Mouse (Mus musculus): Measurements from ENCODE around the gene Sertad1.
"Not testable (repeated sequence)": the region's sequence is repeated elsewhere in the genome, so short reads cannot be mapped to it uniquely, and the experiment has no call there.

Gene Sertad1

GRCm38 (mm10) chr7:27493450-27493849 is 6.7 kb downstream of the Sertad1 start:
- no peak for ATAC-seq (ENCODE audit: insufficient number of reproducible peaks, low FRiP score, low TSS enrichment)

DNA sequence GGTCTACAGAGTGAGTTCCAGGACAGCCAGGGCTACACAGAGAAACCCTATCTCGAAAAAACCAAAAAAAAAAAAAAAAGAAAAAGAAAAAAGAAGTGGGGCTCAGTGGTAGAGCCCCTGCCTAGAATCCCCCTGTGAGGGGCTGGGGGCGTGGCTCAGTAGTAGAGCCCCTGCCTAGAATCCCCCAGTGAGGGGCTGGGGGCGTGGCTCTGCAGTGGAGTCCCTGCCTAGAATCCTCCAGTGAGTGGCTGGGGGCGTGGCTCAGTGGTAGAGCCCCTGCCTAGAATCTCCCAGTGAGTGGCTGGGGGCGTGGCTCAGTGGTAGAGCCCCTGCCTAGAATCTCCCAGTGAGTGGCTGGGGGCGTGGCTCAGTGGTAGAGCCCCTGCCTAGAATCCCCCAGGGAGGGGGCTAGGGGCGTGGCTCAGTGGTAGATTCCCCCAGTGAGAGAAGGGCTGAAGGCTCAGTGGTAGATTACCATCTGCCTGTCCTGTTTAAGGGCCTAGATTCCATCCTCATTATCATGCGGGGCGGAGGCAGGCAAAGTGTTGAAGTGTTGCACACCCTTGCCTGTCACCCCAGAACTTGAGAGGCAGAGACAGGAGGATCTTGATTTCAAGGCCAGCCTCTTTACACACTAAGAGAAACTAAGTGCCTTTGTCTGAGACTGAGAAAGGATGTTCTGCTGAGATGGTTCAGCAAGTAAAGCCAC is 8.1 kb downstream of the Sertad1 start:
- ATAC-seq (ENCODE audit: insufficient number of reproducible peaks, low FRiP score, low TSS enrichment) = not testable (repeated sequence)

- ATAC-seq (ENCODE audit: insufficient number of reproducible peaks, low FRiP score, low TSS enrichment) = no peak
These were observed 12.3 kb downstream of the Sertad1 start, which contains the start of gene Prx for GRCm38 (mm10) chr7:27499036-27499435. Gene Prx (plus strand): TSS chr7:27499324.

- ATAC-seq (ENCODE audit: insufficient number of reproducible peaks, low FRiP score, low TSS enrichment) = no peak
These were observed 14.9 kb downstream of the Sertad1 start for GRCm38 (mm10) chr7:27501620-27502019.

DNA sequence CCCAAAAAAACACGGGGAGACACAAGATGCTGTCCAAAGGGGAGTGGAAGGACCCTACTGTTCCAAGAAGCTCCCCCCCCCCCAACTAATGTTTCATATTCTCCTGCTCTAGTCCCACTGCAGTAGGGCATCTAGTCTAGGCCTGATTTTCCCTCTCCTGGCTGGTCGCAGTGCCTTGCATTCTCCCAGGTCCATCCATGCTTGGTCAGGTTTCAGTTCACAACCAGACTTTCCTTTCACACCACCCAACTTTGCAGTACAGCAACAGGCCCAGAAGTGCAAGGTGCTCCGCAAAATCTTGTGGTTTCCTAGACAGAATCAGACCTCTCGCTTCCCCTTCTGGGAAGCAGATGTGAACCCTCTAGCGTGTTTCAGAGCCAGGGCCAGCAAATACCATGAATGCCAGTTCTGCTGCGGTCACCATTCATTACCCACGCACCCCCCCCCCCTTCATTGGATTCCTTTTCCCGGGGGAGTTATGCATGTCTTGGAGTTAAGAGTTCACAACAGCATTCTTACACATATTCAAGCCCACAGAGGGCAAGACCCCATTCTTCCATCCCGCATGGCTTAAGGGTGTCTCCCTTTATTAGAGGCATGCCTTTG is 20.2 kb downstream of the Sertad1 start:
- no peak for ATAC-seq (ENCODE audit: insufficient number of reproducible peaks, low FRiP score, low TSS enrichment)

GRCm38 (mm10) chr7:27507711-27508647 is 21.3 kb downstream of the Sertad1 start:
- peak; percentile 68; the same call in 1 of the 2 replicates for ATAC-seq (ENCODE audit: insufficient number of reproducible peaks, low FRiP score, low TSS enrichment)

GRCm38 (mm10) chr7:27508648-27509005 is 21.9 kb downstream of the Sertad1 start:
- 0 out of 2 replicates have a peak, but pooled peaks have one; percentile 63 for ATAC-seq (ENCODE audit: insufficient number of reproducible peaks, low FRiP score, low TSS enrichment)

- no peak for ATAC-seq (ENCODE audit: insufficient number of reproducible peaks, low FRiP score, low TSS enrichment)
These were observed 24.1 kb downstream of the Sertad1 start for GRCm38 (mm10) chr7:27510809-27511208.

DNA sequence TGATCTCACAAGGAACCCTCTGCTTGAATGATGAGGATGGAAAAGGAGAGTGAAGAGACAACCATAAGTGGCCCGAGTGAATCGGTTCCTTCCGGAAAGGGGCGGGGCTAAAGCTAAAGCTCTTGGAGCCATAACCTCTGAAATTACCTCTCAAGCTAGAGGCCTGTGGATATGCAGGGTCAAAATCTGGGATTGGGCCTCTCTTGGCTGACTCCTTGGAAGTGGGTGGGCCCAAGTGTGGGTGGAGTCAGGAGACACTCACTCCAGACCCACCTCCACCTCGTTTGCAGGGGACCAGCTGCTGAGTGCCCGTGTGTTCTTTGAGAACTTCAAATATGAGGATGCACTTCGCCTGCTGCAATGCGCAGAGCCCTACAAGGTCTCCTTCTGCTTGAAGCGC is 28.3 kb downstream of the Sertad1 start:
- no peak for ATAC-seq (ENCODE audit: insufficient number of reproducible peaks, low FRiP score, low TSS enrichment)

DNA sequence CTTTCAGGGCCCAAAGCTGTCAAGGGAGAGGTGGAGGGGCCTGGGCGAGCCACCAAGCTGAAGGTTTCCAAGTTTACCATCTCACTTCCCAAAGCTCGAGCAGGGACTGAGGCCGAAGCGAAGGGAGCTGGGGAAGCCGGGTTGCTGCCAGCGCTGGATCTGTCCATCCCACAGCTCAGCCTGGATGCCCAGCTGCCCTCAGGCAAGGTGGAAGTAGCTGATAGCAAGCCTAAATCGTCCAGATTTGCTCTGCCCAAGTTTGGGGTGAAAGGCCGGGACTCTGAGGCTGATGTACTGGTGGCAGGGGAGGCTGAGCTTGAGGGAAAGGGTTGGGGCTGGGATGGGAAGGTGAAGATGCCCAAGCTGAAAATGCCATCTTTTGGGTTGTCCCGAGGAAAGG is 31.6 kb downstream of the Sertad1 start:
- ATAC-seq (ENCODE audit: insufficient number of reproducible peaks, low FRiP score, low TSS enrichment) = no peak

- ATAC-seq (ENCODE audit: insufficient number of reproducible peaks, low FRiP score, low TSS enrichment) = no peak
These were observed 33.4 kb downstream of the Sertad1 start for GRCm38 (mm10) chr7:27520104-27520503.

- no peak for ATAC-seq (ENCODE audit: insufficient number of reproducible peaks, low FRiP score, low TSS enrichment)
These were observed 33.9 kb downstream of the Sertad1 start for GRCm38 (mm10) chr7:27520599-27520998.

- ATAC-seq (ENCODE audit: insufficient number of reproducible peaks, low FRiP score, low TSS enrichment) = no peak
These were observed 36.3 kb downstream of the Sertad1 start, which contains the start of gene Hipk4 for GRCm38 (mm10) chr7:27522967-27523366. Gene Hipk4 (plus strand): TSS chr7:27523267.

- no peak for ATAC-seq (ENCODE audit: insufficient number of reproducible peaks, low FRiP score, low TSS enrichment)
These were observed 37.1 kb downstream of the Sertad1 start for GRCm38 (mm10) chr7:27523805-27524204.

GRCm38 (mm10) chr7:27526039-27526827 is 39.5 kb downstream of the Sertad1 start:
- ATAC-seq (ENCODE audit: insufficient number of reproducible peaks, low FRiP score, low TSS enrichment) = peak; percentile 67; the same call in 1 of the 2 replicates

DNA sequence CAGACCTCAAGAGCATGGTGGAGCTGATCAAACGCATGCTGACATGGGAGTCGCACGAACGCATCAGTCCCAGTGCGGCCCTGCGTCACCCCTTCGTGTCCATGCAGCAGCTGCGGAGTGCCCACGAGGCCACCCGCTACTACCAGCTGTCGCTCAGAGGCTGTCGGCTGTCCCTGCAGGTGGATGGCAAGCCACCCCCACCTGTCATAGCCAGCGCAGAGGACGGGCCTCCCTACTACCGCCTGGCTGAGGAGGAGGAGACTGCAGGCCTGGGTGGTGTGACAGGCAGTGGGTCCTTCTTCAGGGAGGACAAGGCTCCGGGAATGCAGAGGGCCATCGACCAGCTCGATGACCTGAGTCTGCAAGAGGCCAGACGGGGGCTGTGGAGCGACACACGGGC is 42.4 kb downstream of the Sertad1 start:
- no peak for ATAC-seq (ENCODE audit: insufficient number of reproducible peaks, low FRiP score, low TSS enrichment)

GRCm38 (mm10) chr7:27530937-27531336 is 44.2 kb downstream of the Sertad1 start:
- ATAC-seq (ENCODE audit: insufficient number of reproducible peaks, low FRiP score, low TSS enrichment) = no peak

- no peak for ATAC-seq (ENCODE audit: insufficient number of reproducible peaks, low FRiP score, low TSS enrichment)
These were observed 45.0 kb downstream of the Sertad1 start for GRCm38 (mm10) chr7:27531707-27532106.

- no peak for ATAC-seq (ENCODE audit: insufficient number of reproducible peaks, low FRiP score, low TSS enrichment)
These were observed 45.9 kb downstream of the Sertad1 start for GRCm38 (mm10) chr7:27532480-27533050.

DNA sequence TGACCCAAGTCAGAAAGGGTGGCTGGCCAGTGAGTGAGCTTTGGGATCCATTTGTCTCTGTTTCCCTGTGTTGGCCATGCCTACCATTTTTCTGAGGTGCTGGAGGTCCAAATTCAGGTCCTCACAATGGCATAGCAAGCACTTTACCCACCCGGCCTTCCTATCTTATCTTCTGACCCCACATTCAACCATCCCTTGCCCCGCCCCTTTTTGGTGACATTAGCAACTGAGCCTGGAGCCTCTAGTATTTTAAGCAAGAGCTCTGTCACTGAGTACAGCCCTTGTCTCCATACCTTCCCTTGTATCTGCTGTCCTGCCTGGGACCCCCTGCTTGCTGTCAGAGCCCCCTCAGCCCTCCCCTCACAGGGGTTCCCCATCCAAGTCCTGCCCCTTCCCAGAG is 48.7 kb downstream of the Sertad1 start:
- ATAC-seq (ENCODE audit: insufficient number of reproducible peaks, low FRiP score, low TSS enrichment) = no peak
